Mouse (Mus musculus): ENCODE data around the gene Cmip. TPM values are rescaled to one million over a fixed set of nuclear protein-coding genes. Genes with fewer than 3 reads are reported as not detected.

The Cmip gene
- polyA plus RNA-seq, 1 experiment, result 23.6 TPM

DNA sequence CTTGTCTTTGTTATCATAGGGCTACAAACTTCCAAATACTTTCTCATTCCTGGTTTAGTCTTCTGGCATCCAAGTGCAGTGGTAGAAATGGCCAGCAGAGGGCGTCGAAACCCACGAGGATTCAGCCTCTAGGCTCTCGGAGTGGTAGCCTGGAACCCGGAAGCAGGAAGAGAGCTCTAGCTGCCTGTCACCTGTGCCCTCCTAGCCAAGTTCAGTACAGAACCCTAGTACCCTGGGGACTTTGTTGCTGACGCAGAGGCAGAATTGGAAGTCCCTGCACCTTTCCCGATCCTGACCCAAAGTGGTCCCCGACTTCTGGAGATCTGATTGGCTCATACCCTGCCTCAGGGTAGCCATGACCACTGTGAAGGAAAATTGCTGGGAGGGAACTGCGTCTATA, 32.2 kb upstream of the Cmip start:
- H3ac ChIP-seq (ENCODE audit: control insufficient read depth, insufficient read length), result no peak overlapping the region
- no peak overlapping the region for H3K4me3 ChIP-seq
- H3K36me3 ChIP-seq (ENCODE audit: control insufficient read depth, insufficient read depth), result no peaks in the 10 kb centered on the region
- no peak for TF ChIP-seq MYOG (IDR thresholded peaks at IDR 0.05; ENCODE audit: control insufficient read depth in 1 of 3, insufficient read depth in 1 of 3, insufficient read length in 2 of 3, low read depth in 2 of 3)
- no peak for TF ChIP-seq MYOD1 (IDR thresholded peaks at IDR 0.05; ENCODE audit: control insufficient read depth in 1 of 3, insufficient read length in 2 of 3, low read depth in 2 of 3)
- no peak for TF ChIP-seq TCF12 (IDR thresholded peaks at IDR 0.05; ENCODE audit: insufficient read depth, poor library complexity, severe bottlenecking)
- H3K27me3 ChIP-seq (ENCODE audit: control insufficient read depth, insufficient read depth, insufficient read length), result no peaks in the 10 kb centered on the region
- peak overlapping the region; percentile 76 for H3K4me2 ChIP-seq (ENCODE audit: low read depth)
- H3K79me2 ChIP-seq (ENCODE audit: control insufficient read depth, insufficient read depth), result no peaks in the 10 kb centered on the region

DNA sequence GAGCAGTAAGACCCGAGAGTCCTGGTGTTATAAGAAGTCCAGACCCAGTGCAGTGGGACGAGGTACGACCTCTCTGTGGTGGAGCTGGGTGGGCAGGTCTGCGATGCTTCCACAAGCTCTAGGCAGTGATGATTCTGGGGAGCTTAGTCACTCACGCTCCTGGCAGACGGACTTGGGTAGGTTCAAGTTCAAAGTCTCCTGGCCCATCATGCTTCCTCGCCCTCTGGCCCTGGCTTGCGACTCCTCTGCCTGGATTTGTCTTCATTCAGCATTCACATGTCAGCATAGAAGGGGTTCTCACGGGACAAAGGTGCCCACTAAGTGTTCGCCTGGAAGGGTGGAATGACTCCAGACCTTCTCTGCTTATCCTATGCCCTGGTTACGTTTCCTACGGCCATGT, 30.6 kb upstream of the Cmip start:
- Histone ChIP-seq H3ac (ENCODE audit: control insufficient read depth, insufficient read length) (no peak overlapping the region), H3K27me3 (ENCODE audit: control insufficient read depth, insufficient read depth, insufficient read length) (no peaks in the 10 kb centered on the region), H3K36me3 (ENCODE audit: control insufficient read depth, insufficient read depth) (no peaks in the 10 kb centered on the region), H3K79me2 (ENCODE audit: control insufficient read depth, insufficient read depth) (no peaks in the 10 kb centered on the region), H3K4me3 (no peak overlapping the region), H3K4me2 (ENCODE audit: low read depth) (no peak overlapping the region)
- no peak for TF ChIP-seq USF1 (IDR thresholded peaks at IDR 0.05; ENCODE audit: low read depth)
- no peak for TF ChIP-seq CEBPB (IDR thresholded peaks at IDR 0.05; ENCODE audit: insufficient read depth, poor library complexity, severe bottlenecking)
- TF ChIP-seq TCF12 (IDR thresholded peaks at IDR 0.05; ENCODE audit: insufficient read depth, poor library complexity, severe bottlenecking), result no peak
- TF ChIP-seq SRF (IDR thresholded peaks at IDR 0.05; ENCODE audit: control insufficient read depth, insufficient read length, low read depth), result no peak
- no peak for TF ChIP-seq POLR2AphosphoS2 (IDR thresholded peaks at IDR 0.05; ENCODE audit: insufficient read length, low read depth)
- no peak for TF ChIP-seq POLR2A (IDR thresholded peaks at IDR 0.05; ENCODE audit: insufficient read length, low read depth)
- no peak for TF ChIP-seq REST (IDR thresholded peaks at IDR 0.05; ENCODE audit: insufficient read depth, insufficient read length)
- no peak for TF ChIP-seq MYOD1 (IDR thresholded peaks at IDR 0.05; ENCODE audit: control insufficient read depth in 1 of 3, insufficient read length in 2 of 3, low read depth in 2 of 3)
- no peak for TF ChIP-seq MYOG (IDR thresholded peaks at IDR 0.05; ENCODE audit: control insufficient read depth in 1 of 3, insufficient read depth in 1 of 3, insufficient read length in 2 of 3, low read depth in 2 of 3)
- TF ChIP-seq TCF3 (IDR thresholded peaks at IDR 0.05; ENCODE audit: insufficient read length, low read depth), result no peak
- no peak for TF ChIP-seq MAX (IDR thresholded peaks at IDR 0.05; ENCODE audit: low read depth)
- TF ChIP-seq E2F4 (IDR thresholded peaks at IDR 0.05; ENCODE audit: insufficient read depth), result no peak

DNA sequence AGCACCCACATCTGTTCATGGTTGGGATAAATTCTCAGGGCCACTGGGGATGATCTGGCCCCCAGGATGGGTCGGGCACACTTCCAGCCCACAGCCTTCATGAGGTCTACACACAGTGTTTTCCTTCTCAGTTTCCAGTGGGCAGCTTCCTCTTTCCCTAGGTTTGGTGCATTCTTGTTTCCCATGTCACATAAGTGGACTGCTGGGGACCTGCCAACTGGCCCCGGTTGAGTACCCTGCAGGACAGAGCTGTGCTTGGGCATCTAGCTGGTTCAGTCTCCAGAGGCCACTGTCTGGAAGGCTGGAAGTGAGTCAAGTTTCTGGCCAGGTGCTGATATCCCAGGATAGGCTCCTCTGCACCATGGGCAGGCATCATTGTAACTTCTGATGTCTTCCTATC, 29.5 kb upstream of the Cmip start:
- Histone ChIP-seq H3K36me3 (ENCODE audit: control insufficient read depth, insufficient read depth) (no peaks in the 10 kb centered on the region), H3K4me3 (no peak overlapping the region), H3ac (ENCODE audit: control insufficient read depth, insufficient read length) (no peak overlapping the region), H3K4me2 (ENCODE audit: low read depth) (no peak overlapping the region), H3K79me2 (ENCODE audit: control insufficient read depth, insufficient read depth) (no peaks in the 10 kb centered on the region), H3K27me3 (ENCODE audit: control insufficient read depth, insufficient read depth, insufficient read length) (no peaks in the 10 kb centered on the region)
- TF ChIP-seq POLR2AphosphoS2 (IDR thresholded peaks at IDR 0.05; ENCODE audit: insufficient read length, low read depth), result no peak
- TF ChIP-seq E2F4 (IDR thresholded peaks at IDR 0.05; ENCODE audit: insufficient read depth), result no peak
- TF ChIP-seq TCF12 (IDR thresholded peaks at IDR 0.05; ENCODE audit: insufficient read depth, poor library complexity, severe bottlenecking), result no peak
- no peak for TF ChIP-seq MYOD1 (IDR thresholded peaks at IDR 0.05; ENCODE audit: control insufficient read depth in 1 of 3, insufficient read length in 2 of 3, low read depth in 2 of 3)
- no peak for TF ChIP-seq TCF3 (IDR thresholded peaks at IDR 0.05; ENCODE audit: insufficient read length, low read depth)
- no peak for TF ChIP-seq MAX (IDR thresholded peaks at IDR 0.05; ENCODE audit: low read depth)
- TF ChIP-seq POLR2A (IDR thresholded peaks at IDR 0.05; ENCODE audit: insufficient read length, low read depth), result no peak
- TF ChIP-seq CEBPB (IDR thresholded peaks at IDR 0.05; ENCODE audit: insufficient read depth, poor library complexity, severe bottlenecking), result no peak
- TF ChIP-seq SRF (IDR thresholded peaks at IDR 0.05; ENCODE audit: control insufficient read depth, insufficient read length, low read depth), result no peak
- TF ChIP-seq MYOG (IDR thresholded peaks at IDR 0.05; ENCODE audit: control insufficient read depth in 1 of 3, insufficient read depth in 1 of 3, insufficient read length in 2 of 3, low read depth in 2 of 3), result no peak
- no peak for TF ChIP-seq USF1 (IDR thresholded peaks at IDR 0.05; ENCODE audit: low read depth)
- no peak for TF ChIP-seq REST (IDR thresholded peaks at IDR 0.05; ENCODE audit: insufficient read depth, insufficient read length)

DNA sequence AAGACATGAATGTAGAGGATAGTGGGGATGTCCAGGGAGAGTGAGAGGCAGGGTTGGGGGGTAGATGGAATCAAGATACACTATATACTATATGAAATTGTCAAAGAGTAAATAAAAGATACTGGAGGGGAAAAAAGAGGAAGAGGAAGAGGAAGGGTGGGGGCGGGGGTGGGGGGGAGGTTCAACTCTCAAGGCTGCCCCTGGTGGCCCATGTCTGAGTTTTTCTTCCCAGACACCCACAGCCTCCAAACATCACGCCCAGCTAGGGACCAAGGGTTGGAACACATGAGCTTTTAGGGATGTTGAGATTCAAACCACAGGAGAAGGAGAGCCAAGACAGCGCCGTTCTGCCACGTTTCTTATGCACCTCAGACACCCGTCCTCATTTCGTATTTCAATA, 23.7 kb upstream of the Cmip start:
- H3K36me3 ChIP-seq (ENCODE audit: control insufficient read depth, insufficient read depth), result no peaks in the 10 kb centered on the region
- H3K4me2 ChIP-seq (ENCODE audit: low read depth), result no peak overlapping the region
- no peak overlapping the region for H3K4me3 ChIP-seq
- no peaks in the 10 kb centered on the region for H3K27me3 ChIP-seq (ENCODE audit: control insufficient read depth, insufficient read depth, insufficient read length)
- no peak overlapping the region for H3ac ChIP-seq (ENCODE audit: control insufficient read depth, insufficient read length)
- TF ChIP-seq TCF3 (IDR thresholded peaks at IDR 0.05; ENCODE audit: insufficient read length, low read depth) (no peak), TCF12 (IDR thresholded peaks at IDR 0.05; ENCODE audit: insufficient read depth, poor library complexity, severe bottlenecking) (no peak), USF1 (IDR thresholded peaks at IDR 0.05; ENCODE audit: low read depth) (no peak), E2F4 (IDR thresholded peaks at IDR 0.05; ENCODE audit: insufficient read depth) (no peak), REST (IDR thresholded peaks at IDR 0.05; ENCODE audit: insufficient read depth, insufficient read length) (no peak), MYOG (IDR thresholded peaks at IDR 0.05; ENCODE audit: control insufficient read depth in 1 of 3, insufficient read depth in 1 of 3, insufficient read length in 2 of 3, low read depth in 2 of 3) (no peak), MAX (IDR thresholded peaks at IDR 0.05; ENCODE audit: low read depth) (no peak), CEBPB (IDR thresholded peaks at IDR 0.05; ENCODE audit: insufficient read depth, poor library complexity, severe bottlenecking) (no peak), POLR2A (IDR thresholded peaks at IDR 0.05; ENCODE audit: insufficient read length, low read depth) (no peak), MYOD1 (IDR thresholded peaks at IDR 0.05; ENCODE audit: control insufficient read depth in 1 of 3, insufficient read length in 2 of 3, low read depth in 2 of 3) (no peak), POLR2AphosphoS2 (IDR thresholded peaks at IDR 0.05; ENCODE audit: insufficient read length, low read depth) (no peak), SRF (IDR thresholded peaks at IDR 0.05; ENCODE audit: control insufficient read depth, insufficient read length, low read depth) (no peak)
- H3K79me2 ChIP-seq (ENCODE audit: control insufficient read depth, insufficient read depth), result no peaks in the 10 kb centered on the region

DNA sequence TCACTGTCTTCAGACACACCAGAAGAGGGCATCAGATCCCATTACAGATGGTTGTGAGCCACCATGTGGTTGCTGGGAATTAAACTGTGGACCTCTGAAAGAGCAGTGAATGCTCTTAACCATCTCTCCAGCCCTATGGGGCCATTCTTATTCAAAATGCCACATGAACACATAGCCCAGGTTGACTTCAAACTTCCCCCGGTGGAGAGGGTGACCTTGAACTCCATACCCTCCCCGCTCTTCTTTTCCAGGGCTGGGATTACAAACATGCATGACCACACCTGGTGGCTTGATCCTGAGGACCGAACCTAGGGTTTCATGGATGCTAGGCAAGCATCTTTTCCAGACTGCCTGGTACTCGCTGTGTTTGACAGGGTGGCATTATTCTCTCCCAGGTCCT, 20.3 kb upstream of the Cmip start:
- Histone ChIP-seq H3K79me2 (ENCODE audit: control insufficient read depth, insufficient read depth) (no peaks in the 10 kb centered on the region), H3K4me3 (no peak overlapping the region), H3K36me3 (ENCODE audit: control insufficient read depth, insufficient read depth) (no peaks in the 10 kb centered on the region), H3K4me2 (ENCODE audit: low read depth) (no peak overlapping the region), H3ac (ENCODE audit: control insufficient read depth, insufficient read length) (no peak overlapping the region), H3K27me3 (ENCODE audit: control insufficient read depth, insufficient read depth, insufficient read length) (no peaks in the 10 kb centered on the region)
- TF ChIP-seq MYOD1 (IDR thresholded peaks at IDR 0.05; ENCODE audit: control insufficient read depth in 1 of 3, insufficient read length in 2 of 3, low read depth in 2 of 3) (no peak), POLR2A (IDR thresholded peaks at IDR 0.05; ENCODE audit: insufficient read length, low read depth) (no peak), USF1 (IDR thresholded peaks at IDR 0.05; ENCODE audit: low read depth) (no peak), MYOG (IDR thresholded peaks at IDR 0.05; ENCODE audit: control insufficient read depth in 1 of 3, insufficient read depth in 1 of 3, insufficient read length in 2 of 3, low read depth in 2 of 3) (no peak), CEBPB (IDR thresholded peaks at IDR 0.05; ENCODE audit: insufficient read depth, poor library complexity, severe bottlenecking) (no peak), TCF12 (IDR thresholded peaks at IDR 0.05; ENCODE audit: insufficient read depth, poor library complexity, severe bottlenecking) (no peak), POLR2AphosphoS2 (IDR thresholded peaks at IDR 0.05; ENCODE audit: insufficient read length, low read depth) (no peak), SRF (IDR thresholded peaks at IDR 0.05; ENCODE audit: control insufficient read depth, insufficient read length, low read depth) (no peak), MAX (IDR thresholded peaks at IDR 0.05; ENCODE audit: low read depth) (no peak), E2F4 (IDR thresholded peaks at IDR 0.05; ENCODE audit: insufficient read depth) (no peak), TCF3 (IDR thresholded peaks at IDR 0.05; ENCODE audit: insufficient read length, low read depth) (no peak), REST (IDR thresholded peaks at IDR 0.05; ENCODE audit: insufficient read depth, insufficient read length) (no peak)
